Mouse (Mus musculus) adipose tissue, adult 10 weeks (tissue): ENCODE data around the gene Ear2. TPM values are rescaled to one million over a fixed set of nuclear protein-coding genes. Genes with fewer than 3 reads are reported as not detected.

Experiments
- polyA plus RNA-seq: library from polyadenylated mRNA; stranded (reverse); fragments of 350-450 nt; fragmentation: Illumina TruSeq; extraction: RNeasy Lipid Tissue Mini Kit (QIAGEN cat#74804); gene quantifications from one replicate; pipeline ENCODE4 v1.2.3, GENCODE M21; 2014; ENCODE audit warnings: low read depth, low replicate concordance

The Ear2 gene
- polyA plus RNA-seq: 36.8 TPM

DNA sequence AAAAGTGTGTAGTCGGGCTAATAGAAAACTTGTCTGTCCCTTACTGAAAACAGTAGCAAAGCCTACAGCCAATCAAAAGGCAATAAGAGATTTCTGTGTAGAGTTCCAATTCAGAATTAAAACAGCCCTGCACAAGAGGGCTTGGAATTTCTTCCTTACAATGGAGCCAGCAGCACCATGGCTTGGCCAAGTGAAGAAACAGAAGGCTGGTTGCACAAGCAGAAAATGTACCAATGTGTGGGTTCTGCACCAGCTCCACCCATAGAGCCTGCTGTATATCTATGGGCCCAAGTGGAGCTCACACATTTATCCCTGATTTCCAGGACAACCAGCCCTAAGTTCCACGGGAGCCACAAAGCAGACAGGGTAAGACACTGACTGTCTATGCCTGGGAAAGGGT is at the start of gene Ear2:
TSS of gene Ear2 (plus strand) at position 301 of the 400 bp plus-strand sequence.

GRCm38 (mm10) chr14:44123551-44123950 is 21.1 kb downstream of the Ear2 start, which contains the start of gene Gm3327:
Gene Gm3327, plus strand, starts transcription at chr14:44123851.

Other genes with a start within 250 kb of the Ear2 start
- 0.79 TPM for gene Ear1, start 227.1 kb upstream of the Ear2 start, polyA plus RNA-seq
- not detected for gene Ear10, start 179.1 kb upstream of the Ear2 start, polyA plus RNA-seq
- gene Gm8113, start 177.3 kb upstream of the Ear2 start, polyA plus RNA-seq: 2.6 TPM
- gene Ang5, start 145.6 kb upstream of the Ear2 start, polyA plus RNA-seq: not detected
- gene Ang6, start 100.4 kb upstream of the Ear2 start, polyA plus RNA-seq: not detected
- not detected for gene Gm3327, start 21.2 kb downstream of the Ear2 start, polyA plus RNA-seq
- gene Gm8212, start 95.0 kb downstream of the Ear2 start, polyA plus RNA-seq: not detected
- not detected for gene 4930503E14Rik, start 110.6 kb downstream of the Ear2 start, polyA plus RNA-seq
- gene Gm8220, start 182.9 kb downstream of the Ear2 start, polyA plus RNA-seq: not detected
- not detected for gene Gm5930, start 235.9 kb downstream of the Ear2 start, polyA plus RNA-seq